Mouse (Mus musculus): ENCODE data around the gene Slc16a7.

GRCm38 (mm10) chr10:125264938-125265337 lies 124.3 kb downstream of the Slc16a7 start:
- no peak for TF ChIP-seq ZNF384 (IDR thresholded peaks at IDR 0.05; ENCODE audit: low read depth, low read length)
- no peak for TF ChIP-seq CHD2 (IDR thresholded peaks at IDR 0.05; ENCODE audit: low read depth, low read length)
- no peak for TF ChIP-seq HCFC1 (IDR thresholded peaks at IDR 0.05; ENCODE audit: borderline replicate concordance, insufficient read depth, low read length)

Measured in ES-E14 (cell line).